Mouse (Mus musculus) cerebellum, adult 2 months (tissue): ENCODE results near the gene Spry1.
"Not testable (repeated sequence)": the region's sequence is repeated elsewhere in the genome, so short reads cannot be mapped to it uniquely, and the experiment has no call there.

Experiments
- CTCF ChIP-seq: fragments of 200-500 bp; IDR thresholded peaks from 2 replicates; pipeline ENCODE4 v1.5.1; 2011; ENCODE audit warnings: low read depth, mild to moderate bottlenecking, control low read depth, low read length, moderate library complexity, borderline replicate concordance; ENCODE audit not compliant: insufficient read depth
- POLR2A ChIP-seq: fragments of 200-500 bp; IDR thresholded peaks from 2 replicates; pipeline ENCODE4 v1.6.1; 2011; ENCODE audit warnings: low read length, control low read depth, borderline replicate concordance; ENCODE audit not compliant: insufficient read depth

- TF ChIP-seq POLR2A, CTCF: not testable (repeated sequence)
These were observed 40.1 kb upstream of the Spry1 start for GRCm38 (mm10) chr3:37599641-37600040.
